ENCODE assay signal across 27 mouse cellular contexts in genomic region chr2:140778212-140778611, GRCm38 (mm10).
DNase-seq lines count a peak whose midpoint lies in the region; ATAC-seq lines count a peak whose summit lies in the region.
"Had no signal": no experiment of that assay in that cellular context is flagged by ENCODE, and none has a peak within 500 bp of the region (broad histone marks: within the 10 kb centered on the region; RNA-seq: fewer than 3 reads in every experiment).

No protein-coding gene starts in this region.

- no peaks in the 10 kb centered on the region for H3K9me3 ChIP-seq in liver, embryonic 16.5 days (replicated peaks; ENCODE audit: control insufficient read depth, low read length)
- no peaks in the 10 kb centered on the region for H3K9me3 ChIP-seq in liver, embryonic 12.5 days (replicated peaks)
- H3K9me3 ChIP-seq in intestine, embryonic 16.5 days (ENCODE audit: control insufficient read depth, low read length), result no peaks in the 10 kb centered on the region
- H3K9me3 ChIP-seq: embryonic facial prominence, embryonic 12.5 days; forebrain, embryonic 12.5 days; heart, embryonic 15.5 days; hindbrain, embryonic 15.5 days; limb, embryonic 10.5 days; midbrain, embryonic 10.5 days had no signal

- H3K9ac ChIP-seq in liver, embryonic 16.5 days (ENCODE audit: low read depth, low read length), result no peak overlapping the region
- H3K9ac ChIP-seq in liver, embryonic 12.5 days, result no peak overlapping the region
- no peak overlapping the region for H3K9ac ChIP-seq in intestine, embryonic 16.5 days (ENCODE audit: low read depth, low read length)
- H3K9ac ChIP-seq: embryonic facial prominence, embryonic 12.5 days; forebrain, embryonic 12.5 days; heart, embryonic 15.5 days; hindbrain, embryonic 15.5 days had no signal

- H3K4me1 ChIP-seq in liver, embryonic 16.5 days (ENCODE audit: control insufficient read depth, low read depth, low read length), result no peaks in the 10 kb centered on the region
- H3K4me1 ChIP-seq in liver, embryonic 12.5 days, result no peaks in the 10 kb centered on the region
- no peaks in the 10 kb centered on the region; the same call in 1 of the 2 replicates for H3K4me1 ChIP-seq in intestine, embryonic 16.5 days (ENCODE audit: control insufficient read depth, insufficient read depth, low read length)
- H3K4me1 ChIP-seq: embryonic facial prominence, embryonic 12.5 days; forebrain, embryonic 12.5 days; hindbrain, embryonic 15.5 days; midbrain, embryonic 10.5 days had no signal

- H3K27me3 ChIP-seq in liver, embryonic 16.5 days (ENCODE audit: control insufficient read depth, insufficient read depth, low read depth, low read length), result no peaks in the 10 kb centered on the region
- H3K27me3 ChIP-seq in liver, embryonic 12.5 days (replicated peaks), result no peaks in the 10 kb centered on the region
- no peaks in the 10 kb centered on the region for H3K27me3 ChIP-seq in intestine, embryonic 16.5 days (replicated peaks; ENCODE audit: control insufficient read depth, insufficient read depth, low read length)
- H3K27me3 ChIP-seq: embryonic facial prominence, embryonic 12.5 days; forebrain, embryonic 12.5 days; heart, embryonic 15.5 days; hindbrain, embryonic 15.5 days had no signal

- H3K27ac ChIP-seq in liver, embryonic 16.5 days (ENCODE audit: low read length), result no peak overlapping the region
- no peak overlapping the region for H3K27ac ChIP-seq in liver, embryonic 12.5 days
- H3K27ac ChIP-seq in intestine, embryonic 16.5 days (ENCODE audit: low read length), result no peak overlapping the region; the same call in 1 of the 2 replicates
- H3K27ac ChIP-seq: embryonic facial prominence, embryonic 12.5 days; forebrain, embryonic 12.5 days; gastrocnemius, adult 2 months; heart, embryonic 15.5 days; hindbrain, embryonic 15.5 days; limb, embryonic 10.5 days; midbrain, embryonic 10.5 days; stomach, postnatal 0 days had no signal

- peak; percentile 16; the same call in 1 of the 2 replicates for ATAC-seq in liver, embryonic 16.5 days (ENCODE audit: low read depth)
- ATAC-seq in liver, embryonic 12.5 days, result no peak
- ATAC-seq in intestine, embryonic 16.5 days, result peak; percentile 83
- peak; percentile 95 for ATAC-seq in megakaryocyte progenitor cell, adult 5-6 weeks (replicated peaks; ENCODE audit: poor library complexity)
- no peak for ATAC-seq in erythroblast, adult 5-6 weeks (replicated peaks; ENCODE audit: low FRiP score, poor library complexity, severe bottlenecking)
- ATAC-seq: CD4-positive, CD25-positive, alpha-beta regulatory T cell, adult 4 months; lung, postnatal 0 days had no signal

- H3K36me3 ChIP-seq in liver, embryonic 16.5 days (ENCODE audit: control insufficient read depth, insufficient read depth), result no peaks in the 10 kb centered on the region
- no peaks in the 10 kb centered on the region for H3K36me3 ChIP-seq in liver, embryonic 12.5 days
- no peaks in the 10 kb centered on the region for H3K36me3 ChIP-seq in intestine, embryonic 16.5 days (ENCODE audit: control insufficient read depth, insufficient read depth, low read length)
- H3K36me3 ChIP-seq: embryonic facial prominence, embryonic 12.5 days; forebrain, embryonic 12.5 days; heart, embryonic 15.5 days; hindbrain, embryonic 15.5 days; limb, embryonic 10.5 days; midbrain, embryonic 10.5 days had no signal

- H3K4me2 ChIP-seq in liver, embryonic 16.5 days (ENCODE audit: low read depth, low read length), result no peak overlapping the region
- H3K4me2 ChIP-seq in liver, embryonic 12.5 days, result no peak overlapping the region
- H3K4me2 ChIP-seq in intestine, embryonic 16.5 days (ENCODE audit: low read depth, low read length), result no peak overlapping the region
- H3K4me2 ChIP-seq: embryonic facial prominence, embryonic 12.5 days; forebrain, embryonic 12.5 days; heart, embryonic 15.5 days; hindbrain, embryonic 15.5 days had no signal

- 31% methylated on average over 13 of the region's 13 CpGs for WGBS in liver, embryonic 16.5 days (ENCODE audit: insufficient replicate concordance)
- WGBS in liver, embryonic 12.5 days (ENCODE audit: insufficient replicate concordance), result 35% methylated on average over 13 of the region's 13 CpGs
- 73% methylated on average over 13 of the region's 13 CpGs for WGBS in intestine, embryonic 16.5 days

- DNase-seq in lung, postnatal 14 days, result no peak
- no peak for DNase-seq in lung, adult 18-20 months
- DNase-seq: adrenal gland, postnatal 36 days; cerebellum, adult 18-20 months; cerebellum, postnatal 14 days; gastrocnemius, adult 2 months; heart, postnatal 36 days; kidney, adult 11 months; kidney, postnatal 4 days; layer of hippocampus, adult 9-11 months; thymus, adult 2 months; thymus, postnatal 4 days had no signal

- no peak overlapping the region for H3K4me3 ChIP-seq in liver, embryonic 16.5 days (ENCODE audit: low read depth, low read length)
- H3K4me3 ChIP-seq in liver, embryonic 12.5 days, result no peak overlapping the region
- no peak overlapping the region for H3K4me3 ChIP-seq in intestine, embryonic 16.5 days (ENCODE audit: low read length)
- H3K4me3 ChIP-seq: embryonic facial prominence, embryonic 12.5 days; erythroblast, embryonic 14.5 days; forebrain, embryonic 12.5 days; gastrocnemius, adult 2 months; heart, embryonic 15.5 days; hindbrain, embryonic 15.5 days; limb, embryonic 10.5 days; midbrain, embryonic 10.5 days had no signal

Comparison
In these comparisons a context has a peak if more than half of its experiments do, and no peak if none do; other contexts are left out.
1. ATAC-seq: peak in liver, embryonic 16.5 days (single experiment), intestine, embryonic 16.5 days (single experiment) and megakaryocyte progenitor cell, adult 5-6 weeks (single experiment); none in liver, embryonic 12.5 days (single experiment) and erythroblast, adult 5-6 weeks (single experiment).